Mouse (Mus musculus) lung, postnatal 25 days (tissue): ENCODE measurements around the gene Ccdc18.
"Not testable (repeated sequence)": the region's sequence is repeated elsewhere in the genome, so short reads cannot be mapped to it uniquely, and the experiment has no call there.

ENCODE experiments used
- DNase-seq: peaks from one replicate; pipeline ENCODE4 v3.0.0; 2022; ENCODE audit warnings: low spot score

The Ccdc18 gene

DNA sequence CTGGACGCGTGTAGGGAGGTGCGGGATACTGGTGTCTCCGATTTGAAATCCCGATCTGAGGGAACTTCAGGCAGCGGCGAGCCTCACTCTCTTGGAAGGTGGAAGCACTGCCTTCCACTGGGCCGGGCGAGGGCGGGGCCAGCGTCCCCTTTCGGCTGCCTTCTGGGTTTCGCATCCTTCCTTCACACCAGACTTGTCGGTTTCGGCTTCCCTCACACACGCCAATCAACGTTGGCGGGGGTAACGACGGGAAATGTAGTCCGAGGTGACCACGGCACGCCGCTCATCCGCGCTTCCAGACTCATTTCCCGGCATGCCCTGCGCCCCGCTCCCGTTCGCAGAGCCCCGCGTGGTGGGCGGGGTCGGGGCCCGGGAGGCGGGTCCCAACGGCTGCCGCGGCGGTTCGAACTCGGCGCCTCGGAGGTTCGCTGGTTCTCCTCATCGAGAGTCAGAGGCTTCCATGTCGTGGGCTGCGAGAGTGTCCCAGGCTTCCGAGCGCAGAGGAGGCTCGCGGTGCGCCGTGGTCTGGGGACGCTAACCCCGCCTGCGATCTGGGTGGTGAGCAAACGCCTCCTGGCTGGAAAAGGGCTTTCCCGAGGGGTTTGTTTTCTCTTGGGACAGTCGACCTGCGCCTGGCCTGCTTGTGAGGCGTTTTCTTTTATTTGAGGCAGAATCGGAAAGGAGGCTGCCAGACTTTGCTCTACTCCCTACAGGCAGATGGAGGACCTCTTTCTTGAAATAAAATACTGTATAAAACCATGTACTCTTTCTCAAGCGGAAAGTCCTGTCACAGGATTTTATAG is at the start of gene Ccdc18, which contains the start of gene Tmed5:
Gene Ccdc18, plus strand, starts transcription at position 435 of the 803 bp plus-strand sequence.
Gene Tmed5, minus strand, starts transcription at position 180 of the 803 bp plus-strand sequence.
- peak; percentile 98 for DNase-seq

DNA sequence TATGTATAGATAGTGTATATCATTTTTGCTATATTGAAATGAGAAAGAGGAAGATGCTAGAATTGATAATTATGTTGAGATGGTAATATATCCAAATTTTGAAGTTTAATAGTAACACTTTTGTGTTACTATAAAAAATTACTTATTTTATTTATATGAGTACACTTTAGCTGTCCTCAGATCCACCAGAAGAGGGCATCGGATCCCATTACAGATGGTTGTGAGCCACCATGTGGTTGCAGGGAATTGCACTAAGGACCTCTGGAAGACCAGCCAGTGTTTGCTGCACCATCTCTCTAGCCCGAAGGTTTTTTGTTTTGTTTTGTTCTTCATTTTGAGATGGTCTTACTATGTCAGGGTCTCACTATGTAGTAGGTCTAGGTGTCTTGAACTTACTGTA is 47.2 kb upstream of the Ccdc18 start:
- DNase-seq, result no peak

DNA sequence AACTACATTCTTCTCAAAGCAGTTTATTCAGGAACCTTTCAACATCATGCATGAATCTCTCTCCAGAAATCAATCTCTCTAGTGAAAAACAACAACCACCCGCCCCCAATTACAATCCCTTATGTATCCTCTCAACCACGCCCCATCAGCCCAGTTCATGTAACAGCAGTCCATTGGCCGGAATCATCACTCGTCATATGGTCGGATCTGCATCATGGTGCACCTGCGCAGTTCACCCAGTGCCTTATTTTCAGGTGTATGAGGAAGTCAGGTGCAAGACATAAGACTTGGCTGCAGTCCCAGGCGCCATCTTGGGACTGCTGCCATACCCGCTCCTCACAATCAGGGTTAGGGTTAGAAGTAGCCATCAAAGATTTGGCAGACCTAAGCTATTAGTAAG is 39.9 kb upstream of the Ccdc18 start:
- DNase-seq, result not testable (repeated sequence)

DNA sequence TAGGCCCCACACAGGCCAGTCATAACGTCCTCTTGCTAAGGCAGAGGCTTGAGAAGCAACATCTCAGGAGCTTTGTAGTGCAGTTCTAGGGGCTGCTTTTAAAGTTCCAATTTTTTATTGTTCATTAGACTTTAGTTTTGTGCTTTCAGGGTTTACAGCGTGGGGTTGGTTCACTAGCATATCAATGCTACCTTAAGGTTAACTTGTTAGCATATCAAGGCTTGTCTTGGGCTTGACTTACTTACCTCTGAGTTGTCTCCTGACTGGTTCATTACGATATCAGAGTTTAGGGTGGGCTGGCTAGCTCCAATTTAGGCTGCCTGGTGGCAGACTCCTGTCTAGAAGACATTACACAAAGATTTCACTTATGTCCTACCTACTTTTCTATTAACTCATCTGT is 35.0 kb upstream of the Ccdc18 start:
- no peak for DNase-seq

DNA sequence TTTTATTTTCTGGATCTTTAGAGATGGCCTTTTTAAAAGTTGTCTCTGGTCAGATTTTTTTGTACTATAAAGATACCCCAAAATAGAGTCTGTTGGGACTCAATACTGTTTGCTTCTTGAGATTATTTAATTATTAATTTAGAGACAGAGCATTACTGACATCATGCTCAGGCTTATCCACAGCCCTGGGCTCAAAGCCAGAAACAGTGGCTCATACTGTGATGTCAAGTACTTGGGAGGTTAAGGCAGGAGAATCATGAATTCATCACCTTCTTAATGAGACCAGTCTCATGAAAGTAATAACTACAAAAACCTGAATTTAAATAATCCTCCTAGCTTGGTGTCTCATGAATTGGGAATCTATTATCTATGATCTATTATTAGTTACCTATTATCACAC is 32.5 kb upstream of the Ccdc18 start:
- DNase-seq, result no peak

DNA sequence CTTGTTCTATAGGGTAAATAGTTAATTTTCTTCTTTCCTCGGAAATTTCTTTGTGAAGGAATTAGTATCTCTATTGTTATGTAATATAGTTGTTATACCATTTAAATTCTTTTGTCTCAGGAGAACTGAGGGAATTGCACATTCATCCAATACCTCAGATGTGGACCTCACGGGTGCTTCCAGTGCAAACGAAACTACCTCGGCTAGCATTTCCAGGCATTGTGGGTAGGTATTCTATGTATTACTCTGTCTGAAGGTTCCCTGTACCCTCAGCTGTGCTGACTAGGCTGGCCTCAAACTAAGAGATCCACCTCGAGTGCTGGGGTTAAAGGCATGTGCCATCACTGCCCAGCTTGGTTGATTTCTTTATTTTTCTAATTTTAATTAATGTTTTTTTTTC is 28.4 kb upstream of the Ccdc18 start:
- DNase-seq, result no peak

DNA sequence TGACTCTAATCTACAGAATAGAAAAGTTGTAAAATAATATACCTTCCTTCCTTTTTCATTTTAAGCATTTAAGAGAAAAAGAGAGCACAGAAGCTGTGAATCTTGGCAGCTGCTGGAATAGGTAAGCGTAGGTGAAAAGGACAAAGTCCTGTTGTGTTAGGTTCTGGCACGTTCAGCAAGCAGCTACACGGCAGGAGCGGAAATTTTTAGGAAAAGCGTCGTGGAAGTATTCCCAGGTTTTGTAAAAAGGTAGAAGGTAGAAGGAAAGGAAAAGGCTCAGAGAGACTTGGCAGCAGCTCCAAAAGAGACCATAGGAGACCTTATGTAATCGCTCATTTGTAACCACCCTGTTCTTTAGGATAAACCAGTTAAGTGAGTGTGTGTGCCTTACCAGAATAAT is 23.3 kb upstream of the Ccdc18 start:
- DNase-seq, result no peak

DNA sequence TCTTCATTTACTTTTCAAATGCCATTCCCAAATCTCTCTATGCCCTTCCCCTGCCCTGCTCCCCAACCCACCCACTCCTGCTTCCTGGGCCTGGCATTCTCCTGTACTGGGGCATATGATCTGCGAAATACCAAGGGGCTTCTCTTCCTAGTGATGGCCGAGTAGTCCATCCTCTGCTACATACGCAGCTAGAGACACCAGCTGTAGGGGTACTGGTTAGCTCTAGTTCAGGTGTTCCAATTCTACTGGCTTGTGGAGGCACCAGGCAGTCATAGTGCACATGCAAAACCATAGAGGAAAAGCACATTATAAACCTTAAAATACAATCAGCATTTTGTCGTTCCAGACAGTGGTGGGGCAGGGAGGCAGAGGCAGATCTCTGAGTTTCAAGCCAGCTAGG is 15.0 kb upstream of the Ccdc18 start:
- no peak for DNase-seq

DNA sequence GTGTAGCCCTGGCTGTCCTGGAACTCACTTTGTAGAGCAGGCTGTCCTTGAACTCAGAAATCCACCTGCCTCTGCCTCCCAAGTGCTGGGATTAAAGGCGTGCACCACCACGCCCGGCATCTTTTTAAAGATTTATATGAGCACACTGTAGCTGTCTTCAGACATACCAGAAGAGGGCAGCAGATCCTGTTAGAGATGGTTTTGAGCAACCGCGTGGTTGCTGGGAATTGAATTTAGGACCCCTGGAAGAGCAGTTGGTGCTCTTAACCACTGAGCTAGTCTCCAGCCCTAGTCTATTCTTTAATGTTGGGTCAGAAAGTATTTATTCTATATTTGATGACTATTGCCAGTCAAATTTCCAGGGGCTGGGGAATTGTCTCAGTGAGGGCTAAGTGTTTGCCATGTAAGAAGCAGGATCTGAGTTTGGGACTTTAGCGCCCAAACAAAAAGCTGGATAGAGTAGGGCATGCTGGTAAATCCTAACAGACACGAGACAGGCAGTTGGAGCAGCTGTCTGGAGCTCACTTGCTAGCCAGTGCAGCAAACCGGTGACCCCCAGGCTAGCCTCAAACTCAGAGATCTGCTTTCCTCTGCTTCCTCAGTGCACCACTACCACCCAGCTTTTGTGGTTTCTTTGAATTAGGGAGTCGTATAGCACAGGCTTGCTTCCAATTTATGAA is 12.3 kb upstream of the Ccdc18 start:
- no peak for DNase-seq

DNA sequence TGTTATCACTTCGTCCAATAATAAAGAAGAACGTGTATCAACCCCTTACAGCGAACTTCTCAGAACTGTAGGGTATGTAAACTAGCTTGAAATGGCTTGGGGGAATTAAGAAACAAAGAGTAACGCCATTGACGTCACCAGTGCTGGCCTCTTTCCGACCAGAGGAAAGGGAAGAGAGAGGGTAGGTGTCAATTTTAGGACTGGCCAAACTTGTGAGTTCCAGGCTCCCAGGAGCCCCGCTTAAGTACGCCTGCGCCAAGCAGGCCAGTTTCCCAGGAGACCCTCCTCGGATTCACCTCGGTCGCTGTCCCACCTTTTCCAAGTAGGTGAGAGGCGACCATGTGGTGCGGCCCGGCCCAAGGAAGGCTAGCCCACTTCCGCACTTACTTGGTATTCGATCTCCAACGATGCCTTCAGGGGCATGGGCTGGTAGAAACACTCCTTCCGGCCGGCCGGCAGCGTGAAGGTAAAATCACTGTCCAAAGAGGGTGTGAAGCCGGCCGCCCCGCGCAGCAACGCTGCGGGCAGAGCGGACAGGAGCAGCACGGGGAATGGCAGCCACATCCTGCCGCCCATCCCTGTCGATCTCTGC is 730 bp upstream of the Ccdc18 start:
- DNase-seq, result peak; percentile 60

DNA sequence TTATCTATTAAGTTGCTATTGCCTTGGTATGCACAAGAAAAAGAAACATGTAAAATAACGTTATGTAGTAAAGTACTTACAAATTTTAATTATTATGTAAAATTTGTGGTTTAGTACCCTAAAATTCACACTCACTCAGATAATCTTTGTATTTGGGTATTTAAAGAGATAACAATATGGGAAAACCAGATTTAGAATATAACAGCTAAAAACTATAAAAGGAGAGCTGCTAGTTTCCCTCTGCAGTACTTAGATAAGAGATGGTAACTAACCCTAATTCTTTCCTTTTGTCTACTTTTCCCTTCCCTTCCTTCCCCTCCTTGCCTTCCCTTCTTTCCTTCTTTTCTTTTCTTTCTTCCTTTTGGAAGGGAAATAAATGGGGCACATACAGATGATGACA is 19.9 kb downstream of the Ccdc18 start:
- DNase-seq, result no peak

DNA sequence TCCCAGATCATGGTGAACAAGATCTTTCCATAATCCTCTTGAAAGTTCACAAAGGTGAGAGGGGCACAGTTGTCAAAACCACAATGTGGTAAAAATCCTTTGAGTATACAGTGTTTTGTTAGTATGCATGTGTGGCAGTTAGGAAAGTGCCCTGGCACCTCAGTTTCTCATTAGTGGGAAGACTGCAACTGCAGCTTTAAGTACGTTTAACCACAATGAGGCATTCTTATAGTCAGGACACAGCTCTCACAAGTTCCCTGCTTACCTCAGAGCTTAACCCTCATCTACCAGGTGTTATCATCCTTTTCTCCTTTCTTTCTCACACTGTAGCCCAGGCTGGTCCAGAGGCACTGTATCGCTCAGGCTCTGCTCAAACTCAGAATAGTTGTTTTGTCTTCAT is 28.1 kb downstream of the Ccdc18 start:
- DNase-seq, result no peak

DNA sequence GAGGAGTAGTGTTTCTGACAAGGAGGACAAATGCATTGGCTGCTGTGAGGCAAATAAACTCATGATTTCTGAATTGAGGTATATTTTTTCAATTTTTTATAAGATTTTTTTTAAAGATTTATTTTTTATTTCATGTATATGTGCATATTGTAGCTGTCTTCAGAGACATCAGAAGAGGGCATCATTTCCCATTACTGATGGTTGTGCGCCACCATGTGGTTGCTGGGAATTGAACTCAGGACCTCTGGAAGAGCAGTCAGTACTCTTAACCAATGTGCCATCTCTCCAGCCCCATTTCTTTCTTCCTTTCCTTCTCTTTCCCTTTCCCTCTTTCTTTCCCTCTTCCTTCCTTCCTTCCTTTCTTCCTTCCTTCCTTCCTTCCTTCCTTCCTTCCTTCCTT is 31.0 kb downstream of the Ccdc18 start:
- peak; percentile 29 for DNase-seq

DNA sequence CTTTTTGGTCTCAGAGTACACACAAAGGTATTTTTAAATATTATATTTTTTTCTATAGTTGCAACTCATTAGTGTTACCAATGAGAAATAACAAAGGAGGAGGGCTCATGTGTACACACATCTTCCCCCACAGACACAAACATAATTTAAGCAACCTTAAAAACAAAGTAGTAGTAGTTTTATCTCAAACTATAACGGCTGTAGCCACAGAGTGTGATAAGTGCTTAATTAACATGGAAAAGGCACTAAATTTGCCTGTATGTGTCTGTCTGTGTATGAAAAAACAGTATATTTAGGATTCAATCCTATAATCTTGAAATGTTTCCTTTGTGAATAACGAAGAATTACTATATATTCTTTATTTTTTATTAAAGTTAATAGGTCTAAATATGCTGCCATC is 51.4 kb downstream of the Ccdc18 start:
- DNase-seq, result no peak

DNA sequence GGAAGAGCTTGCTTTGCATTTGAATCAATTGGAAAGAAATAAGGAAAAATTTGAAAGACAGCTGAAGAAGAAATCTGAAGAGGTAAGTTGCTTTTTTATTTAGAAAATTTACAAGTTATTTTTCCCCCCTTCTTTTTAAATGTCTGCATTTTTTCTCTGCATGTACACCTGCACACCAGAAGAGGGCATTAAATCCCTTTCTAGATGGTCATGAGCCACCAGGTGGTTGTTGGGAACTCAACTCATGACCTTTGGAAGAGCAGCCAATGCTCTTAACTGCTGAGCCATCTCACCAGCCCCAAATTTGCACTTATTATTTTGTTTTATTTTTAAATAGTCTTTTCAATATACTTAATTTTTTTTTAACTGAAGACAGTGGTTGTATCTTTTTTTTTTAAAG is 56.3 kb downstream of the Ccdc18 start:
- no peak for DNase-seq

DNA sequence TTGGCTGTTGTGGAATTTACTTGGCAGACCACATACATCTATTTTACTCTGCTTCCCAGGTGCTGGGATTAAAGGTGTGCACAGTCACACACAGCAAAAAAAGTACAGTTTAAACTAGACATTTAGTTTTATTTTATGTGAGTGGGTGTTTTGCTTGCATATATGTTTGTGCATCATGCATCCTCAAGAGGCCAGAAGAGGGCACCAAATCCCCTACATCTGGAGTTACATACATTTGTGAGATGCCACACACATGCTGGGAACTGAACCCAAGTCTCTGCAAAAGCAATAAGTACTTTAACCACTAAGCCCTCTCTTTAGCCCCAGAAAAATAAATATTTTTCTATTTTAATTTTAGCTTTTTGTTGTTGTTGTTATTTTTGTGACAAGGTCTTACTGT is 73.3 kb downstream of the Ccdc18 start:
- DNase-seq, result no peak

DNA sequence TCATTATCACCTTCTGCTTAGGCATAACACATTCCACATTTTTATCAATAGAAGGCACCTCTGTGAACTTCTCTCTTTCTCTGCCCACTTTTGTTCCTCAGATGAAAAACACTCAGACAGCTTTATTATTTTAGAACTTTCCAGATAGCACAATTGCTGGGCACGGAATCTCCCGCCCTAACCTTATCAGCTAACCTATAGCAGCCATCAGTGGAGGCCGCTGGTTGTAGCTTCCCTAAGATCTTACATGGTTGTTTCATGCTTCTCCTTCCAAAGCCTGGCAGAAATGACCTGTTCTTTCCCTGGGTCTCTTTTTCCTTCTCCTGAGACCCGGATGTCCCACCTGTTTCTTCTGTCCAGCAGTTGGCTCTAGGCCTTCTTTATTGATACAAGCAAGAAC is 78.8 kb downstream of the Ccdc18 start:
- no peak for DNase-seq

DNA sequence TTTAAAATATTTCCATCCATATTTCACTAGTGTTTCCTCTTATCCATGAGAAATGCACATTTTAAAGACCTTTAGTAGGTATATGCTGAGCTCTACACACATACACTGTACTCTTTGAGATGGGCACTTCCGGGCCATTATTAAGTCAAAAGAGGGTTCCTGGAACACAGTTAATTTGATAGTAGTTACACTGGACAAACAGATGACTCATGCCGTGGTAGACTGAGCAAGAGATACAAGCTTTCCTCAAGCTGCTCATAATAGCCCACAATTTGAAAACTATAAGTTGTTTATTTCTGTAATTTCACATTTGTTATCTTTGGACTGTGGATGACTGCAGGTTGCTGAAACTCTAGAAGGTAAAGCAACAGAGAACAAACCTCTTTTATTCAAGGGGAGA is 82.3 kb downstream of the Ccdc18 start:
- DNase-seq, result no peak

DNA sequence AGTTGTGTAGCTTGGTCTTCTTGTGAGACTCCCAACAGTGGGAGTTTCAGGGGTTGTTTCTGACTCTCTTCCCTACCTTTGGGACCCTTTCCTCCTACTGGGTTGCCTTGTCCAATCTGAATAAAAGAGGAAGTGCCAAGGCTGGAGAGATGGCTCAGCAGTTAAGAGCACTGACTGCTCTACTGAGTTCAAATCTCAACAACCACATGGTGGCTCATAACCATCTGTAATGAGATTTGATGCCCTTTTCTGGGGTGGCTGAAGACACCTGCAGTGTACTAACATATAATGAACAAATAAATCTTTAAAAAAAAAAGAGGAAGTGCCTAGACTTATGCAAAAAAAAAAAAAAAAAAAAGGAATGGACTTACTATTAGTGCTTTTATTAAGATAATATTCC is 91.4 kb downstream of the Ccdc18 start:
- no peak for DNase-seq

DNA sequence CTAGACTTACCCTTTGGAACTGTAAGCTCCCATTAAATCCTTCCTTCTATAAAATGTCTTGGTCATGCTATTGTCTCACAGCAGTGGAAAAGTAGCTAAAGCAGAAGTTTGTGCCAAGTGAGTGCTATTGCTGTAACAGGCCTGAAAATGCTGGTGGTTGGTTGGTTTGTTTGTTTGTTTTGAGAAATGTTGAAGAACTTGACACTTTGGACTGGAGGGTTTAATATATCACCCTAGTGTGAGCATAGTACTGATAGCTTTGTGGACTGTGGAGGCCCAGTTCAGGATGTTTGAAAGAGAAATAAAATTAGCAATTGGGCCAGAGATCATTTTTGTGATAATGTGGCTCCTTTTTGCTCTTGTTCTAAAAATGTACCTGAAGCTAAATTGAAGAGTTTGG is 93.5 kb downstream of the Ccdc18 start:
- no peak for DNase-seq

DNA sequence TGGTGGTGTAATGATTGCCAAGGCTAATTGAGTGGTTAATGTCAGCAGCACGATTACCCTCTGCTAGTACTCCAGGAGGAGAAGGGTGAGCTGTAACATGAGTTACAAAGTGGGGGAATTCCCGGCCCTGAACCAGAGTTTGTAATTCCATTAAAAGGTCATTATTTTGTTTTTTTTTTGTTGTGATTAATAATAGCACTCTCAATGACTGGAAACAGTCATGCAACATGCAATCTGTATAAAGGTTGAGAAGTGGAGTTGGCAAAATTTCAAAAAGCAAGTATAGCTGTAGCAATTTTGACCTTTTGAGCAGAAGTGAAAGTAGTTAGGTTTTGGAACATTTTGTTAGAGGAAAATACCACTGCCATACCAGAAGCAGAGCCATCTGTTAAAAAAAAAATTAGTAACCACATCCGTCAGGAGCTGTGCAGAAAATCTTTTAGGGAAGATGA is 113.7 kb downstream of the Ccdc18 start:
- DNase-seq, result peak; percentile 39

DNA sequence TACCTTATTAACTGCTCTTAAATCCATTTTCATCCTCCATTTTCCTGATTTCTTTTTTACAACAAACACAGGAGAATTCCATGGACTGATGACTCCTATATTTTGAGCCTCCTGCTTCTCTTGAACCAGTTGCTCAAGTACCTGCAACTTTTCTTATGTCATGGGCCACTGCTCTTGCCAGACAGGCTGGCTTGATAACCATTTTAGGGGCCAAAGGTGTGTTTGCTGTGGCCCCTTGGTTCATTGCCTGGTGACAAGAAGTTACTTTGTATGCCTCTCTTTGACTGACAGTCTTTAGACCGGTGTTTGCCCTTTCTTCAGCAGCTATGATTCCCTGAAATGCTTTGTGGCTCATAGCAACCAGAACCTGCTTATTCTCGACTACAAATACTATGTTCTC is 117.4 kb downstream of the Ccdc18 start:
- DNase-seq, result no peak

DNA sequence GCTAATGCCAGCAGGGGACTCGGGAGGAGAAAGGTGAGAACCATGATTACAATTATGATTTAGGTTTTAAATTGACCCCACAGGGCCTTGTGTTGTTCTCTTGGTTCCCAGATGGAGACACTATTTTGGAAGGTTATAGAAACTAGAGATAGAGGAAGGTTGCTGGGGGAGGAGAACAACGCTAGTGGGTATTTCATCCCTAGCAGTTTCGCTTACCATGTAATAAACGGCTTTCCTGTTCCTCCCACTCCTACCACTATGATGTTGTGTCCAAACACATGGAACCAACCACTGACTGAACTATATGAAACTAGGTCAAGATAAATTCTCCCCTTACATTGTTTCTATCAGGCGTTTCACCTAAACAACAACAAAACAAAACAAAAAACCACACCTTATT is 122.6 kb downstream of the Ccdc18 start:
- DNase-seq, result no peak
